Mouse (Mus musculus) lung, adult 2 months (tissue): ENCODE data around the gene Sema4d.

Experiments
- CTCF ChIP-seq: fragments of 200-500 bp; IDR thresholded peaks from 2 replicates; pipeline ENCODE4 v1.5.1; 2011; ENCODE audit warnings: mild to moderate bottlenecking, low read length, control low read depth; ENCODE audit not compliant: insufficient read depth
- POLR2A ChIP-seq: fragments of 200-500 bp; IDR thresholded peaks from 2 replicates; pipeline ENCODE4 v1.6.1; 2011; ENCODE audit warnings: low read depth, mild to moderate bottlenecking, control low read depth, low read length, borderline replicate concordance; ENCODE audit errors: extremely low read depth

GRCm38 (mm10) chr13:51842773-51843172, 49.2 kb upstream of the Sema4d start:
- no peak for TF ChIP-seq CTCF
- TF ChIP-seq POLR2A: no peak
